Mouse (Mus musculus): ENCODE data around the gene Cacna1d.

GRCm38 (mm10) chr14:30257626-30258025 lies 233.6 kb downstream of the Cacna1d start:
- TF ChIP-seq TCF12 (IDR thresholded peaks at IDR 0.05; ENCODE audit: low read depth, low read length): no peak
- TF ChIP-seq MAFK (IDR thresholded peaks at IDR 0.05; ENCODE audit: borderline replicate concordance, low read depth, low read length): no peak
- TF ChIP-seq CTCF (IDR thresholded peaks at IDR 0.05 in 2 of 3, conservative IDR thresholded peaks at IDR 0.05 in 1 of 3; ENCODE audit: control insufficient read depth in 1 of 3, insufficient read depth in 1 of 3, low read depth in 2 of 3, low read length in 3 of 3, poor library complexity in 1 of 3, severe bottlenecking in 1 of 3): no peak
- no peak for TF ChIP-seq GABPA (IDR thresholded peaks at IDR 0.05; ENCODE audit: low read depth, low read length)
- TF ChIP-seq MAX (IDR thresholded peaks at IDR 0.05; ENCODE audit: low read length): no peak
- TF ChIP-seq POLR2A (IDR thresholded peaks at IDR 0.05; ENCODE audit: control insufficient read depth in 1 of 2, insufficient read depth in 1 of 2, low read depth in 1 of 2, low read length in 2 of 2, poor library complexity in 1 of 2): no peak
- no peak for TF ChIP-seq HCFC1 (IDR thresholded peaks at IDR 0.05; ENCODE audit: low read depth, low read length)
- no peak for TF ChIP-seq GATA1 (IDR thresholded peaks at IDR 0.05; ENCODE audit: low read depth, low read length)
- no peak for TF ChIP-seq MAZ (IDR thresholded peaks at IDR 0.05; ENCODE audit: low read depth, low read length)
- no peak for TF ChIP-seq MYB (IDR thresholded peaks at IDR 0.05; ENCODE audit: low read depth, low read length)

Data from MEL (cell line).